Mouse (Mus musculus): ENCODE results near the gene Macrod1.

GRCm38 (mm10) chr19:7122277-7122676, 65.7 kb downstream of the Macrod1 start:
- no peak for TF ChIP-seq CTCF (IDR thresholded peaks at IDR 0.05; ENCODE audit: borderline replicate concordance, extremely low read depth, insufficient read depth, insufficient read length)
- TF ChIP-seq POLR2A (IDR thresholded peaks at IDR 0.05; ENCODE audit: borderline replicate concordance, extremely low read depth, insufficient read depth, insufficient read length, poor library complexity, severe bottlenecking), result no peak

Measured in brain, embryonic 14.5 days (tissue).